Mouse (Mus musculus): ENCODE measurements around the gene Lpar6.

Lpar6 gene

DNA sequence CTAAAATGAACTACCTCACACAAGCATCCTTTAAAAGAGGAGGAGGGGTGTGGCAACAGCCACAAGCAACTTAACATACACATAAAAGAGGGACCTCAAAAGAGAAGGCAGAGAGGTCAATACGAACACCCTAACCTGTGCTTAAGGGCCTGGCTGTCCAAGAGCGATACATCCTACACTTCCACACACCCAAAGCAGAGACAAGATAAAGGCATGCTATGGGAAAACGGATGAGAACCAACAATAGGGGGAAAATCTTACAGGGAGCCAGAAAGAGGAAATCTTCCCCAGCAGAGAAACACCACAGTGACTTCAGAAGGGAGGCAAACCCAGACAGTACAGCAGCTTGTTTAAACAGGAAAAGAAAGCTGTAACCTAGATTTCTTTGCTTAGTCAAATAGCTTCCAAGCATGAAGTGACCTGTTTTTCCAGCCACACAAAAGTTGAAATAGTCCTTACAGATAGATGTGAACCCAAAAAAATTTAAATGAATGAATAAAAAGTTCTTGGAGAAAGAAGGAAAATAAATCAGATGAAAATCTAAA is 17.8 kb downstream of the Lpar6 start:
- no peak for DNase-seq (ENCODE audit: extremely low read depth, low read depth, low spot score)

DNA sequence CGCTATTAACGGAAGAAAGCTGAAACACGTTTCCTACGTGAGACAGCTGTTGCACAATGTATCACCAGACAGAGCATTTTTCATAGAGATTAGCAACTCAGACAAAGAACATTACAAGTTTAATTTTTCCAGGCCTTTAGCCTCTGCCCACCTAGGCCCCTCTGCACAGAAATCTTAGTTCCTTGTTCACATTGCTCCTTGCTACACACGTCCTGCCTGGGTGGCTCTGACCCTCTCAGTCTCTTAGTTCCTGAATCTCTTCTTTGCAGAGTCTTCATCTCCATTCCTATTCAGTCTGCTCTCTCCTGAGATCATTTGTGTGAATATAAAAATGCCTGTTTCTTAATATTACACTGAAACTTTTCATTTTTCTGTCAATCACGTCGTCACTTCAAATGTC is 19.7 kb downstream of the Lpar6 start:
- no peak for DNase-seq (ENCODE audit: extremely low read depth, low read depth, low spot score)

- DNase-seq (ENCODE audit: extremely low read depth, low read depth, low spot score) = no peak
These were observed 20.5 kb downstream of the Lpar6 start for GRCm38 (mm10) chr14:73258181-73258580.

GRCm38 (mm10) chr14:73262210-73262609 is 24.5 kb downstream of the Lpar6 start:
- DNase-seq (ENCODE audit: extremely low read depth, low read depth, low spot score) = no peak

DNA sequence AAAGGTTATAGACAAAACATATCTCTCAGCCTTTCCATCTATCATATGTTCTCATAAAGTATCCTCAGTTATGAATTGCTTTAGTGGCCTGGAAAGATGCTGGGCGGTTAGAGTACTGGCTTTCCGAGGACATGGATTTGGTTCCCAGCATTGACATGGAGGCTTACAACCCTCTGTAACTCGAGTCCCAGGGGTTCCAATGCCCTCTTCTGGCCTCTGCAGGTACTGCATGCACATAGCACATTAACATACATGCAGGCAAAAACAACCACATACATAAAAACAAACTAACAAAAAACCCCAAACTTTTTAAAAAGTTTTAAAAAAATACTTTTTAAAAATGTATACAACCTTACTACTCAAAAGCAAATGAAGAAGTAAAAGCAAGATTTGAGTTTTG is 28.5 kb downstream of the Lpar6 start:
- DNase-seq (ENCODE audit: extremely low read depth, low read depth, low spot score) = no peak

- no peak for DNase-seq (ENCODE audit: extremely low read depth, low read depth, low spot score)
These were observed 34.1 kb downstream of the Lpar6 start for GRCm38 (mm10) chr14:73271807-73272206.

GRCm38 (mm10) chr14:73279096-73279495 is 41.4 kb downstream of the Lpar6 start:
- DNase-seq (ENCODE audit: extremely low read depth, low read depth, low spot score) = no peak

DNA sequence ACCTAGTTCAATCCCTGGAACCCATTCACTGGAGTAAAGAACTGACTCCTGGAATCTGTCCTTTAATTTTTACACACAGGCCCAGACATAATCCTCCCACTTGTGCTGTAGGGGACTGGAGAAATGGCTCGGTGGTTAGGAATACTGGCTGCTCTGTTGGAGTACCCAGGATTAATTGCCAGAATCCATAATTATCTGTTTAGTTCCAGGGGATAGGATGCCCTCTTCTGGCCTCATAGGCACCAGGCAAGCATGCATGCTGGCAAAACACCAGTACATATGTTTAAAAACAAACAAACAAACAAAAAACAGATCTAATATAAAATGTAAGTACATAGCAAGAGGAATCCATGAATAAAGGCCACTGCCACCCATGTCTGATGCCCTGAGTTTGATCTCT is 43.3 kb downstream of the Lpar6 start:
- DNase-seq (ENCODE audit: extremely low read depth, low read depth, low spot score) = no peak

- no peak for DNase-seq (ENCODE audit: extremely low read depth, low read depth, low spot score)
These were observed 52.2 kb downstream of the Lpar6 start for GRCm38 (mm10) chr14:73289915-73290314.

- DNase-seq (ENCODE audit: extremely low read depth, low read depth, low spot score) = no peak
These were observed 54.7 kb downstream of the Lpar6 start for GRCm38 (mm10) chr14:73292434-73292833.

Data from fat pad, adult 2 months (tissue).